Mouse (Mus musculus) layer of hippocampus, adult 2 months (tissue): ENCODE measurements around the gene Il22ra2. TPM values are rescaled to one million over a fixed set of nuclear protein-coding genes. Genes with fewer than 3 reads are reported as not detected.
A peak's percentile ranks its signal among the peaks of the same experiment; 100 is the strongest.

Experiments used
- DNase-seq, 2 experiments: peaks; one replicate each; pipeline ENCODE4 v3.0.0; 2022; ENCODE audit warnings: low spot score in 2 of 2
- H3K27ac ChIP-seq: fragments of 200-600 bp; 2 replicates; pipeline ENCODE4 v1.8.1; 2022
- H3K4me3 ChIP-seq: fragments of 200-600 bp; 2 replicates; pipeline ENCODE4 v1.8.1; 2022; ENCODE audit warnings: mild to moderate bottlenecking
- CTCF ChIP-seq: fragments of 200-600 bp; conservative IDR thresholded peaks from 2 replicates; pipeline ENCODE4 v1.8.1; 2022; ENCODE audit warnings: antibody characterized with exemption, mild to moderate bottlenecking, moderate library complexity
- total RNA-seq, 2 experiments: library from RNA; stranded (reverse); gene quantifications; 2 replicates each; pipeline ENCODE4 v1.2.3; 2021

Il22ra2 gene
- total RNA-seq, 2 experiments from 2014 or later = not detected

- TF ChIP-seq CTCF = no peak
- H3K27ac ChIP-seq = no peak overlapping the region
- H3K4me3 ChIP-seq = no peak overlapping the region
- DNase-seq = no peak
Measured at GRCm38 (mm10) chr10:19619736-19620135, 2.1 kb upstream of the Il22ra2 start.

GRCm38 (mm10) chr10:19624617-19625016 lies 2.8 kb downstream of the Il22ra2 start:
- no peak for DNase-seq
- no peak for TF ChIP-seq CTCF
- no peak overlapping the region for H3K27ac ChIP-seq
- H3K4me3 ChIP-seq = no peak overlapping the region

GRCm38 (mm10) chr10:19627342-19627741 lies 5.5 kb downstream of the Il22ra2 start:
- DNase-seq = no peak
- no peak overlapping the region for H3K27ac ChIP-seq
- TF ChIP-seq CTCF = no peak
- no peak overlapping the region for H3K4me3 ChIP-seq

GRCm38 (mm10) chr10:19627748-19628147 lies 6.0 kb downstream of the Il22ra2 start:
- Histone ChIP-seq H3K4me3 (no peak overlapping the region), H3K27ac (no peak overlapping the region)
- no peak for TF ChIP-seq CTCF
- no peak for DNase-seq

- no peak overlapping the region for H3K4me3 ChIP-seq
- TF ChIP-seq CTCF = no peak
- no peak overlapping the region for H3K27ac ChIP-seq
- no peak for DNase-seq
Measured at GRCm38 (mm10) chr10:19631616-19632195, 9.9 kb downstream of the Il22ra2 start.

- no peak for DNase-seq
- no peak for TF ChIP-seq CTCF
- Histone ChIP-seq H3K27ac (no peak overlapping the region), H3K4me3 (no peak overlapping the region)
Measured at GRCm38 (mm10) chr10:19638851-19639250, 17.1 kb downstream of the Il22ra2 start.

GRCm38 (mm10) chr10:19639630-19640029 lies 17.8 kb downstream of the Il22ra2 start:
- Histone ChIP-seq H3K4me3 (no peak overlapping the region), H3K27ac (no peak overlapping the region)
- DNase-seq = no peak
- no peak for TF ChIP-seq CTCF

GRCm38 (mm10) chr10:19645119-19645518 lies 23.3 kb downstream of the Il22ra2 start:
- no peak for TF ChIP-seq CTCF
- DNase-seq = peak in 1 of 2 experiments; percentile 27
- Histone ChIP-seq H3K4me3 (no peak overlapping the region), H3K27ac (no peak overlapping the region)

GRCm38 (mm10) chr10:19657426-19657825 lies 35.6 kb downstream of the Il22ra2 start:
- Histone ChIP-seq H3K4me3 (no peak overlapping the region), H3K27ac (no peak overlapping the region)
- TF ChIP-seq CTCF = no peak
- no peak for DNase-seq

GRCm38 (mm10) chr10:19659953-19660352 lies 38.2 kb downstream of the Il22ra2 start:
- H3K4me3 ChIP-seq = no peak overlapping the region
- TF ChIP-seq CTCF = no peak
- DNase-seq = no peak
- H3K27ac ChIP-seq = no peak overlapping the region

- Histone ChIP-seq H3K27ac (no peak overlapping the region), H3K4me3 (no peak overlapping the region)
- no peak for DNase-seq
- TF ChIP-seq CTCF = no peak
Measured at GRCm38 (mm10) chr10:19668973-19669372, 47.2 kb downstream of the Il22ra2 start.

GRCm38 (mm10) chr10:19672015-19672414 lies 50.2 kb downstream of the Il22ra2 start:
- Histone ChIP-seq H3K4me3 (no peak overlapping the region), H3K27ac (no peak overlapping the region)
- TF ChIP-seq CTCF = no peak
- no peak for DNase-seq

GRCm38 (mm10) chr10:19673146-19673545 lies 51.3 kb downstream of the Il22ra2 start:
- TF ChIP-seq CTCF = peak; percentile 64
- no peak overlapping the region for H3K4me3 ChIP-seq
- no peak for DNase-seq
- H3K27ac ChIP-seq = no peak overlapping the region

Other genes with a start within 250 kb of the Il22ra2 start
- 10 to 100 TPM; 17.9 to 21.6 TPM for gene Ifngr1, start 30.0 kb upstream of the Il22ra2 start, total RNA-seq
- not detected for gene Il20ra, start 90.6 kb downstream of the Il22ra2 start, total RNA-seq
- under 1 TPM; 0.31 to 0.52 TPM for gene Slc35d3, start 229.5 kb downstream of the Il22ra2 start, total RNA-seq